Mouse (Mus musculus) bone marrow macrophage, adult 2 months (primary cell): ENCODE data around the gene AI182371.

Source experiments
- CTCF ChIP-seq: IDR thresholded peaks from 2 replicates; pipeline ENCODE4 v1.5.1; 2012; ENCODE audit warnings: low read depth, mild to moderate bottlenecking, low read length, moderate library complexity
- POLR2A ChIP-seq: IDR thresholded peaks from 2 replicates; pipeline ENCODE4 v1.6.1; 2012; ENCODE audit warnings: mild to moderate bottlenecking, low read depth, low read length, borderline replicate concordance

DNA sequence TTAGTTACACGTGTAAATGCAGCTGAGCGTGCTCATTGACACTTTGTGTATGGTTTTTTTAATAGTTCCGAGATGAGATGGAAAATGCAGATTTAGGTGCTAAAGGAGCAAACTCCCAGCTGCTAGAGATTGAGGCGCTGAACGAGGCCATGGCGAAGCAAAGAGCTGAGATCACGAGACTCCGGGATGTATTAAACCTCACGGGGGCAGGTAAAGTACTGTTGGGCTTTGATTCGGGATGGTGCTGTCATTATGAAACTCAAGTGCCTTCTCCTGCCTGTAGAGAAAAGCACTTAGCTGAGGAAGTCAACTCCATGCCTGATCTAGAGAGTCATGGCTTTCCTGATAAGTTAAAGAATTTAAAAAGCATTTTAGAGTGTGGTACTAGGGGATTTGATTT, 47.5 kb upstream of the AI182371 start:
- TF ChIP-seq CTCF (no peak), POLR2A (no peak)
